Mouse (Mus musculus): Measurements from ENCODE around the gene Clic3. TPM values are rescaled to one million over a fixed set of nuclear protein-coding genes. Genes with fewer than 3 reads are reported as not detected.

Clic3 gene
- total and polyA plus RNA-seq, 3 experiments: 0.15 to 0.27 TPM; not detected in 1

DNA sequence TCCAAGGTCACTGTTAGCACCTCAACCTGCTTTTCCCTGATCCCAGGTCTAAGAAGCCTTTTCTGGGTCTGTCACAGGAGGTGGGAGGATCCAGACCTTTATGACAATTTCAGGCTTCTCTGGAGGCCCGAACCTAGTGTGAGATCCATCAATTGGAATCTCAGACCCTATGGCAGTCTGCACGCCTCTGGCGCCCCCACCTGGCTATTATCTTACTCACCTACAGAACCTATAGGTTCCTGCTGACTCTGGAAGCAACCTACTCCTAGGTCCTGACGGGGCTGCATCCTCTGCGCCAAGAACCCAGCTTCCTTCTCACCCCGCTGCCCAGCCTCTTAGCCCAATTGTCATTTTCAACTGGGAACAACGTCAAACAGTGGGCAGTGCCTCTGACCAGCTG, 26.3 kb downstream of the Clic3 start:
- Histone ChIP-seq H3K79me2 (ENCODE audit: control insufficient read depth, insufficient read depth, low read length, poor library complexity) (no peaks in the 10 kb centered on the region), H3K4me3 (ENCODE audit: control insufficient read depth in 1 of 2, insufficient read depth in 1 of 2, low read depth in 2 of 2, low read length in 2 of 2) (no peak overlapping the region), H3K27ac (ENCODE audit: control insufficient read depth, low read depth, low read length) (no peak overlapping the region), H3K4me1 (ENCODE audit: control insufficient read depth in 1 of 2, insufficient read depth in 2 of 2, low read length in 2 of 2) (no peaks in the 10 kb centered on the region), H3K9me3 (replicated peaks; ENCODE audit: insufficient read depth, low read length) (no peaks in the 10 kb centered on the region), H3K27me3 (ENCODE audit: control insufficient read depth in 1 of 2, insufficient read depth in 2 of 2, low read length in 2 of 2) (peaks cover 2 to 7% of the 10 kb centered on the region in 2 experiments; a peak in 3 of 4 replicates), H3K36me3 (ENCODE audit: control insufficient read depth in 1 of 2, insufficient read depth in 2 of 2, low read length in 2 of 2) (no peaks in the 10 kb centered on the region), H3K9ac (ENCODE audit: control insufficient read depth, low read depth, low read length, poor library complexity, severe bottlenecking) (no peak overlapping the region)
- DNase-seq (ENCODE audit: low read depth, low spot score): peak; percentile 61
- TF ChIP-seq ZC3H11A (IDR thresholded peaks at IDR 0.05; ENCODE audit: low read depth, low read length) (peak; percentile 65), SMC3 (IDR thresholded peaks at IDR 0.05; ENCODE audit: low read depth, low read length) (peak; percentile 66), MYB (IDR thresholded peaks at IDR 0.05; ENCODE audit: low read depth, low read length) (no peak), CTCF (IDR thresholded peaks at IDR 0.05 in 2 of 3, conservative IDR thresholded peaks at IDR 0.05 in 1 of 3; ENCODE audit: control insufficient read depth in 1 of 3, insufficient read depth in 1 of 3, low read depth in 2 of 3, low read length in 3 of 3, poor library complexity in 1 of 3, severe bottlenecking in 1 of 3) (peak; percentile 70 to 82 (median 76)), TAL1 (IDR thresholded peaks at IDR 0.05; ENCODE audit: low read length) (no peak), RAD21 (IDR thresholded peaks at IDR 0.05; ENCODE audit: low read depth, low read length) (peak; percentile 78), POLR2AphosphoS5 (IDR thresholded peaks at IDR 0.05; ENCODE audit: borderline replicate concordance, low read depth, low read length) (no peak)

DNA sequence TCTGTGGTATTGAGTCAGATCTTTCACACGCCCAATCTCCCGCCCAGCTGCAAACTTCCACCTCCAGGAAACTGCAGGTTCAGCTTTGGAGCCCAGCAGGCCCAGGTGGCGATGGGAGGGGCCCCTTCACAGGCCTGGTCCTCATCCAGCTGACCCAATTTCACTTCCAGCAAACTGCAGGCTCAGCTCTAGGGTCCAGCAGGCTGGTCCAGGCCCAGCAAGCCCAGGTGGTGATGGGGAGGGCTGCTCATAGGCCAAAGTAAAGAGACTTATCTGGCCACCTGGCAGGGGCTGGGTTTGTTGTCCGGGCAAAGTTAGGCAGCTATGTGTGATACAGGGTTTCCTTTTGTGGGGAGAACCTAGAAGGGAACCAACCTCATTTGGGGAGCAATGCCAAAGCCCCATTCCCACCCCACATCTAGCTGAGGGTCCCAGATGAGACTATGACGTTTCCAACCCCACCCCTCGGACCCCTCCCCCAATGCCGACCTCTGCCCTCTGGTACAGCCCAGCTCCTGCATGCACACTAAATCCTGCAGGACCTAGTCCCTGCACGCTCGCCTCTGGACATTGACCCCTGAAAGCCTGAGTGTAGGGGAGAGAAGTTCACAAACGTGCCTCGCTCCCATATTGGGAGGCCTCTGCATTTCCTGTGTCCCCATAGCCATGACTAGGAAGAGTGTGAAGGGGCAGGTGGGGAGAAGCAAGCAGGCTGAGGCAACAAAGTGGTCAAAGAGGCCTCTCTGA, 28.4 kb downstream of the Clic3 start:
- H3K27me3 ChIP-seq (ENCODE audit: control insufficient read depth in 1 of 2, insufficient read depth in 2 of 2, low read length in 2 of 2): peaks cover 2 to 9% of the 10 kb centered on the region in 2 experiments; a peak in 3 of 4 replicates

More for the DNA sequence above, 28.4 kb downstream of the Clic3 start:
- no peak for TF ChIP-seq USF2 (IDR thresholded peaks at IDR 0.05; ENCODE audit: borderline replicate concordance in 1 of 2, insufficient read depth in 1 of 2, low read depth in 1 of 2, low read length in 2 of 2)
- no peak for TF ChIP-seq JUND (IDR thresholded peaks at IDR 0.05; ENCODE audit: low read depth, low read length)
- no peak for TF ChIP-seq TAL1 (IDR thresholded peaks at IDR 0.05; ENCODE audit: low read length)
- no peak for TF ChIP-seq E2F4 (IDR thresholded peaks at IDR 0.05; ENCODE audit: borderline replicate concordance, low read depth, low read length)
- TF ChIP-seq POLR2AphosphoS2 (IDR thresholded peaks at IDR 0.05; ENCODE audit: low read length): no peak
- no peak for TF ChIP-seq TCF12 (IDR thresholded peaks at IDR 0.05; ENCODE audit: low read depth, low read length)
- no peak for TF ChIP-seq MYC (IDR thresholded peaks at IDR 0.05; ENCODE audit: low read depth, low read length)
- no peak for TF ChIP-seq EP300 (IDR thresholded peaks at IDR 0.05; ENCODE audit: low read depth in 1 of 2, low read length in 2 of 2)
- TF ChIP-seq MAZ (IDR thresholded peaks at IDR 0.05; ENCODE audit: low read depth, low read length): no peak
- TF ChIP-seq POLR2A (IDR thresholded peaks at IDR 0.05; ENCODE audit: control insufficient read depth in 1 of 2, insufficient read depth in 1 of 2, low read depth in 1 of 2, low read length in 2 of 2, poor library complexity in 1 of 2): no peak
- TF ChIP-seq POLR2AphosphoS5 (IDR thresholded peaks at IDR 0.05; ENCODE audit: borderline replicate concordance, low read depth, low read length): no peak
- no peak for TF ChIP-seq GATA1 (IDR thresholded peaks at IDR 0.05; ENCODE audit: low read depth, low read length)
- no peak for TF ChIP-seq HCFC1 (IDR thresholded peaks at IDR 0.05; ENCODE audit: low read depth, low read length)
- Histone ChIP-seq H3K36me3 (ENCODE audit: control insufficient read depth in 1 of 2, insufficient read depth in 2 of 2, low read length in 2 of 2) (no peaks in the 10 kb centered on the region), H3K4me1 (ENCODE audit: control insufficient read depth in 1 of 2, insufficient read depth in 2 of 2, low read length in 2 of 2) (no peaks in the 10 kb centered on the region), H3K27ac (ENCODE audit: control insufficient read depth, low read depth, low read length) (no peak overlapping the region), H3K9me3 (replicated peaks; ENCODE audit: insufficient read depth, low read length) (no peaks in the 10 kb centered on the region), H3K9ac (ENCODE audit: control insufficient read depth, low read depth, low read length, poor library complexity, severe bottlenecking) (no peak overlapping the region), H3K79me2 (ENCODE audit: control insufficient read depth, insufficient read depth, low read length, poor library complexity) (no peaks in the 10 kb centered on the region), H3K4me3 (ENCODE audit: control insufficient read depth in 1 of 2, insufficient read depth in 1 of 2, low read depth in 2 of 2, low read length in 2 of 2) (no peak overlapping the region)
- no peak for DNase-seq (ENCODE audit: low read depth, low spot score)
